Mouse (Mus musculus) forebrain, postnatal 0 days (tissue): ENCODE data around the gene Tnfrsf23. TPM values are rescaled to one million over a fixed set of nuclear protein-coding genes. Genes with fewer than 3 reads are reported as not detected.

ENCODE experiments used
- ATAC-seq: fragments of 200-750 bp; cut with Nextera tagmentation; 2 replicates; pipeline ENCODE4 v1.8.0; 2017; ENCODE audit warnings: mild to moderate bottlenecking, moderate library complexity
- DNase-seq: peaks from one replicate; pipeline ENCODE4 v3.0.0-alpha.2; 2015
- H3K27ac ChIP-seq: fragments of 300-500 bp; sonication (generic); 2 replicates; pipeline ENCODE4 v1.5.1; 2014; ENCODE audit warnings: low read depth, mild to moderate bottlenecking, antibody characterized with exemption, low read length, moderate library complexity, mixed read lengths
- H3K27me3 ChIP-seq: fragments of 300-500 bp; sonication (generic); 2 replicates; pipeline ENCODE4 v1.6.1; 2014; ENCODE audit warnings: mild to moderate bottlenecking, low read length, mixed read lengths; ENCODE audit not compliant: insufficient read depth
- H3K36me3 ChIP-seq: fragments of 300-500 bp; sonication (generic); 2 replicates; pipeline ENCODE4 v1.6.1; 2014; ENCODE audit warnings: mild to moderate bottlenecking, moderate library complexity; ENCODE audit not compliant: insufficient read depth
- H3K4me1 ChIP-seq: fragments of 300-500 bp; sonication (generic); 2 replicates; pipeline ENCODE4 v1.6.1; 2014; ENCODE audit warnings: antibody characterized with exemption; ENCODE audit not compliant: insufficient read depth
- H3K4me2 ChIP-seq: fragments of 300-500 bp; sonication (generic); 2 replicates; pipeline ENCODE4 v1.6.1; 2014; ENCODE audit warnings: low read depth, mild to moderate bottlenecking, moderate library complexity
- H3K4me3 ChIP-seq: fragments of 300-500 bp; sonication (generic); 2 replicates; pipeline ENCODE4 v1.5.1; 2014; ENCODE audit warnings: low read depth, low read length, mixed read lengths
- H3K9ac ChIP-seq: fragments of 300-500 bp; sonication (generic); 2 replicates; pipeline ENCODE4 v1.6.1; 2014; ENCODE audit warnings: mild to moderate bottlenecking
- H3K9me3 ChIP-seq: fragments of 300-500 bp; sonication (generic); 2 replicates; pipeline ENCODE4 v1.6.1; 2016; ENCODE audit warnings: low read length
- CTCF ChIP-seq: sonication (generic); IDR thresholded peaks from 2 replicates; pipeline ENCODE4 v1.5.1; 2016; ENCODE audit warnings: antibody characterized with exemption, control low read depth, low read depth
- WGBS: fragments of 180-500 bp; shearing (Covaris S2); extraction: QIAGEN DNeasy Blood & Tissue Kit; methylation state at CpG from one replicate; pipeline ENCODE4 v1.1.7; 2014; 5-methylcytosine and 5-hydroxymethylcytosine counted together
- polyA plus RNA-seq: library from polyadenylated mRNA; unstranded; fragments of >200 nt; fragmentation: Nextera tagmentation; extraction: Ambion mirVana; gene quantifications from 2 replicates; pipeline ENCODE4 v1.2.1, GENCODE M21; 2015
- total RNA-seq: library from RNA; depleted of rRNA; stranded (reverse); fragments of >200 nt; gene quantifications from 2 replicates; pipeline ENCODE4 v1.2.3, GENCODE M21; 2014

The Tnfrsf23 gene
- total and polyA plus RNA-seq, 2 experiments from 2014 or later = 0.54 to 1.9 TPM

DNA sequence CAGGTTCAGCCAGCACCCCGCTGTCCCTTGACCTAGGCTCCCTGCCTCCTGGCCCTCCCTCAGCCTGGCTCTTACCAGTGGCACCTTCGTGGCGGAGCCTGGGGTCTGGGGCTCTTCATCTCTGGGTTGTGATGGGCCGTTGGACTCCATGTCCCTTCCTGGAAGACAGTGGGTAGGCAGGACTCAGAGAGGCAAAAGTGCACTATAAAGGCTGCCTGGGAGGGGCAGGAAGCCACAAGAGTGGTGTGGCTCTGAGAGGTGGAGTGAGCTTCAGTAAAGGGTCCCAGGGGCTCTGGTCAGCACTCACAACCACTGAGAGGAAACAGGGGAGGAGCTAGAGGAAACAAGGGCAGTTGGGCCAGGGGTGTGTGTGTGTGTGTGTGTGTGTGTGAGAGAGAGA lies 27.7 kb upstream of the Tnfrsf23 start:
- WGBS = 85% methylated on average over 4 of the region's 4 CpGs

DNA sequence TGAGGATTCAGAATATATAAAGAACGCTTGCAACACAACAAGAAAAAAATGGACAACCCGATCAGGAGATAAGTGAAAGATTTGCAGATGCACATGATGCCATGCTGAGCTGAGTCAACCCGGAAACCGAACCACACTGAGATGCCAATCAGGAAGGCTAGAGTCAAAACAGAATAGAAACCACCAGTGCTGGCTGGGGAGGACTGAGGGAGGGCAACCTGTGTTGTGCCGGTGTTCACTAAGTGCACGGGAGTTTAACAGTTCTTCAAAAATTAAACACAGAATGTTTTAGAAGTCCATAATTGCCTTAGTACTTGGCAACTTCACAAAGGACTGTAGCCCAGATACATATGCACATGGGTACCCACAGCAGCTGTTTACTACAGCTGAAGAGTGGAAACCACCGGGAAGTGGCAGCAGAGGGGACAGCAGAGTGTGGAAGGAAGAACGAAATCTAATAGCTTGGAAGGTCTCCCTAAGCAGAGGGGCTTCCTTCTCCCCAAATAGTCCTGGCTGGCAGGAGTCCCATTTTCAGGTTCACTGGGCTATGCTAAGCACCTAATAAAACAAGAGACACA lies 27.2 kb upstream of the Tnfrsf23 start:
- Histone ChIP-seq H3K4me3 (no peak overlapping the region), H3K27ac (no peak overlapping the region), H3K4me2 (no peak overlapping the region), H3K27me3 (no peaks in the 10 kb centered on the region), H3K36me3 (peaks cover 43% of the 10 kb centered on the region), H3K9ac (no peak overlapping the region), H3K9me3 (no peaks in the 10 kb centered on the region), H3K4me1 (no peaks in the 10 kb centered on the region)
- WGBS = 63% methylated on average over 8 of the region's 8 CpGs
- ATAC-seq (no peak), DNase-seq (no peak)
- TF ChIP-seq CTCF = no peak

More for the DNA sequence above, 27.7 kb upstream of the Tnfrsf23 start:
- no peak overlapping the region for H3K27ac ChIP-seq
- no peak overlapping the region for H3K4me3 ChIP-seq
- DNase-seq (no peak), ATAC-seq (no peak)
- no peaks in the 10 kb centered on the region for H3K4me1 ChIP-seq
- H3K27me3 ChIP-seq = no peaks in the 10 kb centered on the region
- H3K9ac ChIP-seq = no peak overlapping the region
- H3K4me2 ChIP-seq = no peak overlapping the region
- TF ChIP-seq CTCF = no peak
- peaks cover 43% of the 10 kb centered on the region for H3K36me3 ChIP-seq
- H3K9me3 ChIP-seq = no peaks in the 10 kb centered on the region

DNA sequence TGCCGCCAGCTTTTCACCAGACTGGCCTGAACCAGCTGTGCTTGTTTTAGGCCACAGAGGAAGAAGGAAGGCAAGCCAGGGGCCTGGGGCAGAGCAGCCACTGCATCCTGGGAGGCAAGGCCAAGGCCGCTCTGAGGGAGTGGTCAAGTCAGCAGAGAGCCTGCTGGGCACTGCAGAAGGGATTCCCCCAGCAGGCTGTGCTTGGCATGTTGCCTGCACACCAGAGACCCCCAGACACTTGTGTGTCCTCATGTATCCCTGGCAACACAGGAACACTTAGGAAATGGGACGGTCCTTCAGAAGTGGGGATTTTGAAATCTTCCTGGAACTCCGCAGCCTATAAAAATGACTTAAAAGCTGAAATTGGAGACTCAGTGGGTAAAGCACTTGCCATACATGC lies 26.4 kb upstream of the Tnfrsf23 start:
- Histone ChIP-seq H3K4me2 (no peak overlapping the region), H3K27ac (no peak overlapping the region), H3K36me3 (peaks cover 50% of the 10 kb centered on the region), H3K27me3 (no peaks in the 10 kb centered on the region), H3K9ac (no peak overlapping the region), H3K4me1 (no peaks in the 10 kb centered on the region), H3K4me3 (no peak overlapping the region), H3K9me3 (no peaks in the 10 kb centered on the region)
- ATAC-seq = no peak
- 66% methylated on average over 4 of the region's 4 CpGs for WGBS
- TF ChIP-seq CTCF = no peak
- no peak for DNase-seq

GRCm38 (mm10) chr7:143711381-143711780 lies 25.7 kb upstream of the Tnfrsf23 start:
- H3K36me3 ChIP-seq = peaks cover 53% of the 10 kb centered on the region
- DNase-seq (no peak), ATAC-seq (no peak)
- H3K4me3 ChIP-seq = no peak overlapping the region
- H3K9me3 ChIP-seq = no peaks in the 10 kb centered on the region
- no peak overlapping the region for H3K9ac ChIP-seq
- no peaks in the 10 kb centered on the region for H3K27me3 ChIP-seq
- WGBS = 77% methylated on average over 7 of the region's 7 CpGs
- H3K27ac ChIP-seq = no peak overlapping the region
- H3K4me1 ChIP-seq = no peaks in the 10 kb centered on the region
- H3K4me2 ChIP-seq = no peak overlapping the region
- TF ChIP-seq CTCF = no peak

DNA sequence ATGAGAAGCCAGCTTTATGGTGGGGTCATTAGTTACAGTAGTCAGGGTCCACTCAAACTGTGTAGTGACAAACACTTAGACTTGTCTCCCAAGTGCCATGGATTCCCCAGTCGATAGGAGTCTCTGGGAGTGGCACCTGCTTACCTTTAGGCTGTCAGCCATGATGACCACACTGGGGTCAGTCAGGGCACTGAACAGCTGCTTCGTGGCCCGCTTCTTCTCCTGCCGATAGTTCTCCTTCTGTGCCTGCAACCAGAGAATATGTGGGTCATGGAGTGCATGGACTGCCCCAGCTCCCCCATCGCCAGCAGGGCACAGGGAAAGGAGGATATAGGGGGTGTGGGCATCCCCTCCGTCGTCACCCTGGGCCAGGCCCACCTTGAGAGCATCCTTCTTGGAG lies 23.7 kb upstream of the Tnfrsf23 start:
- WGBS = 87% methylated on average over 7 of the region's 7 CpGs
- Histone ChIP-seq H3K9ac (no peak overlapping the region), H3K4me2 (no peak overlapping the region), H3K27ac (no peak overlapping the region), H3K4me1 (no peaks in the 10 kb centered on the region), H3K9me3 (no peaks in the 10 kb centered on the region), H3K36me3 (peaks cover 59% of the 10 kb centered on the region), H3K4me3 (no peak overlapping the region), H3K27me3 (no peaks in the 10 kb centered on the region)
- no peak for ATAC-seq
- no peak for TF ChIP-seq CTCF
- no peak for DNase-seq

DNA sequence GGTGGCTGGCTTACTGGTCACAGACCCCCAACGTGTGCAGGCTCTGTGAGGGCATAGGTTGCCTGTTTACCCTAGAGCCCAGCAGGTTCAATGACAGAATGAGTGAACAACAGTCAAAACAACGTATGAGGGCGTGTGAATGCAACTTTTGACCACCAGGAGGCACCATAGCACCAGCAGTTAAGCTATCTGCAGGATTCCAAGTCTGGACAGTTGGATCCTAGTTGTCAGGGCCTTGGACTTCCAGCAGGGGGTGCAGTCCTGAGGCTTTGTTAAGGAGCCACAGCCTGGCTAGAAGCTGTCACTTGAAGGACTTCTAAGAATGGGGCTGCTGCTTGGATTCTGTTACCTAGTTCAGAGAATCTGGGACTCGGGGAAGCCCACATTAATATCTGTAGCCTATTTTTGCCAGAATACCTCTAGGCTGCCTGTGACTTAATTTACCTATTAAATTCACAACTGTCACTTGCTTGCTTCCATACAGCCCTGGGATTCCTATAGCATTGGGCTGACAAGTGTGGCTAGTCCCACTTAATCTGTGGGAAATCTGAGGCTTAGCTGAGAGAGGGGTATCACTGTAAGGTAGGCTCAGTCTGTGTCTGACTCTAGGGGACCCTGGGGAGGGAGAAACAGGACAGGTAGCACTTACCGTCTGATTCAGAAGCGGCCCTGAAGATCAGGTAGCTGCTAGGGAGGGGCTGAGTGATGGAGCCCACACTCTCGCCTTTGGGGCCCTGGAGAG lies 21.2 kb upstream of the Tnfrsf23 start:
- H3K36me3 ChIP-seq = peaks cover 70% of the 10 kb centered on the region
- no peaks in the 10 kb centered on the region for H3K9me3 ChIP-seq
- no peaks in the 10 kb centered on the region for H3K27me3 ChIP-seq
- H3K4me1 ChIP-seq = no peaks in the 10 kb centered on the region
- no peak overlapping the region for H3K4me3 ChIP-seq
- no peak overlapping the region for H3K4me2 ChIP-seq
- TF ChIP-seq CTCF = peak; percentile 100
- H3K9ac ChIP-seq = no peak overlapping the region
- no peak overlapping the region for H3K27ac ChIP-seq
- 39% methylated on average over 7 of the region's 7 CpGs for WGBS
- ATAC-seq (peak; percentile 90), DNase-seq (peak; percentile 94)

- Histone ChIP-seq H3K4me1 (no peaks in the 10 kb centered on the region), H3K36me3 (peaks cover 86% of the 10 kb centered on the region), H3K27me3 (no peaks in the 10 kb centered on the region), H3K4me3 (no peak overlapping the region), H3K27ac (no peak overlapping the region), H3K4me2 (no peak overlapping the region), H3K9me3 (no peaks in the 10 kb centered on the region), H3K9ac (no peak overlapping the region)
- DNase-seq (peak; percentile 30), ATAC-seq (no peak)
- TF ChIP-seq CTCF = peak; percentile 65
- 70% methylated on average over 2 of the region's 2 CpGs for WGBS
Measured at GRCm38 (mm10) chr7:143696140-143696539, 10.5 kb upstream of the Tnfrsf23 start.
